Mouse (Mus musculus) spleen, postnatal 14 days (tissue): ENCODE measurements around the gene Pccb.

Source experiments
- DNase-seq, 2 experiments: peaks; one replicate each; pipeline ENCODE4 v3.0.0; 2021 to 2022; ENCODE audit warnings: low spot score in 2 of 2

The Pccb gene

DNA sequence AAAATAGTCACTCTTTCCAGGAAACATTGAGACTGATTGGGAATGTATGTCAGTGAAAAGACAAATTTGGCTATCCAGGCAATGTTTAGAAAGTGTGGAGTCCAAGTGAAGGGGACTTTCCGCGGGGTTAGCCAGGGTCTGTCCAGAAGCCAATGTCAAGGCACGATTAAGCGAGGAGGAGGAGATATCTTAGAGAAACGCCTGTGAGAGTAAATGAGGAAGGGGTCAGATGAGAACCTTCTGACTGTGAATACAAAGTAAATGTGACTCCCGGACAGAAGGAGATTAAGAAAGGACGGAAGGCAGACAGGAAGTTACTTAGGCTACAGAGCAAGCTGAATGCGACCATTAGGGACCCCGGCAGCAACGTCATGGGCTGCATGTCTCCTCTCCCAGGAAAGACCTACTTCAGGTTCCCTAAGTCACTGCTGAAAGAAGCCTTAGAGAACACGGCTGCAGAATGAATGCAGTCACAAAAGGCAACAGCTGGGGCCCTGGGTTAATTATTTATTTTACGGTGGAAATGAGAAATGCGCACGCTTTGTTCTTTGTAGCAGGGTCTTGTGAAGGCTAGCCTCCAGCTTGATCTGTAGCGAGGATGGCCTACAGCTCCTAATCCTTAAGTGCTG lies 11.1 kb upstream of the Pccb start:
- no peak for DNase-seq

GRCm38 (mm10) chr9:101042249-101042648 lies 7.6 kb upstream of the Pccb start:
- no peak for DNase-seq

DNA sequence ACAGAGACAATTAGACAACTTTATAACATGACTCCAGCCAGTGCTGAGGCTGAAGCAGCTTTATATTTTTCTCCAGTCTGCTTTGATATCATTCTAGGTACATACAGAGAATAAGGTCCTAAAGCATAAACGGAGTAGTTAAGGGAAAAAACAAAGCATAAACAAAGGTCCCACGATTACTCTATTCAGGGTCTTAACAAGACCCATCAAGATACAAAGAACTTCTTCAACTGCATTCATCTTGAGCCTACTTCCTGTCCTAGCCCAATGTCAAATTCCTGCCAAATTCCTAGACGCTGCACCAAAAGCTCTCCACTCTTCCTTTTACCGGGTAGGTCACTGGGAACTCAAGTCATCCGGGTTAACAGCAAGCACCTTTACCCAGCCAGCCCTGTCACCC lies 6.8 kb upstream of the Pccb start:
- DNase-seq = no peak

DNA sequence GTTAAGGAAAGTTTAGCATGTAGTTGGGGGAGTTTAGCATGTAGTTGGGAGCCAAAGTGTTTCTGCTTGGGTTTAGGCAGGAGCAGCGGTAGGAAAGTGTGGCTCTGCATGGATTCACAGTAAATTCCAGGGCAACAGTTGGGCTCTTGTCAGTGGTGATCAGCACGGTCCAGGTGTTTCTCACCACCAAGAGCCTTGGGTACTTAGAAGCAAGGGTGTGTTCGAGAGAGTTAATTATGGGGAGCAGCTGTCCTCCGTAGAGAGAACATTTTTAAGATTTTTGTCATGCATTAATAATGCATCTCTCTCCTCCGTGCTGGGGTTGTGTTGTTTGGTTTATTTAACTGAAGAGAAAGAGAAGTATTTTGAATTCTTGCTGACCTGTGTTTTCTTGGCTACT lies 3.9 kb upstream of the Pccb start:
- no peak for DNase-seq

DNA sequence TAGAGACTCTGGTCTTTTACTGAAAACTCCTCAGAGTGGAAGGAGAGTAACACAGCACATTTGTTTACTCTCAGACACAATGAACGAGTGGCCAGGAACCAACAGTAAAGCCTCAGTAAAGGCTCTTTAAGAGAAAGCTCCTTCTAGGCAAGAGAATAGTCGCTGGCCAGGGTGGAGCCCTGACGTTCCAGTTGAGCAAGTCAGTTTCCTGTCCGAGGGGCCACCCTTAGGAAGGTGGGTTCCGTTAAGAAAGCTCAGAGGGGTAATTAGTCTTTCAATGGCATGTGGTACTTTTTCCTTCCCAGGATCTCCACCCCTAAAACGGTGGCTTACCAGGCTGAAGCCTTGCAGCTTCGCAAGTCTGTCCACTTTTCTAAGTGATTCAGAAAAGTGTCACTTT lies 2.7 kb upstream of the Pccb start:
- no peak for DNase-seq

GRCm38 (mm10) chr9:101036876-101037275 lies 2.2 kb upstream of the Pccb start:
- no peak for DNase-seq

DNA sequence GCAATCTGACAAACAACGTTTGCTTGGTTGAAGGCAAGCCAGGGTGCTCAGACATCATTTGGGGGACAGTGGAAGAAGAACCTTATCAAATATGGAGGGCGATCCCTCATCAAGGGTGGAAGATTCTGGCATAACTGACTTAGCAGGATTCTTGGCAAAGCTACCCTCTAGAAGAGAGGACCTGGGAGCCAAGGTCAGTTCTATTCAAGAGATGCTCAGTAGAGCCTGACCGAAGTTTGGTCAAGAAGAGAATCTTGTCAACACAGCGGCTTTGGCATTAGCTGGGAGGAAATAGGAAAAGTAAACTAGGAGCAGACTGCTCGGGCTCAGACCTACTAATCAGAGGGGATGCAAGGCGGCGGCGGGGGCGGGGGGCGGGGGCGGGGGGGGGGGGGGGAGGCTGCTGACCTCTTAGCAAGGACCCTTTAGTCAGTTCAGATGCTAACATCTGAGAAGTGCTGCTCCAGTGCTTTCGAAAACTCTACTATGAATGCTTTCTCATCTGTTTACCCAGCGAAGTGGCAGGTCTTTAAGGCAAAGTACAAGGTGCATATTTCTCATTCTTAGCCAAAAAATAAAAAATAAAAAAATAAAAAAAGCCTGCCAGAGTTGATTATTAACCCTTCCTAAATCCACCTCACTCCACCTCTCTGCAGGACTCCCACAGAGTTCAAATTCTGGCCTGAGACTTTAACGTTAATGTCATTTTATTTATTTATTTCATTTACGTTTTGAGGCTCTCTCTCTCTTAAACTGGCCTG lies 1.3 kb upstream of the Pccb start:
- DNase-seq = no peak

DNA sequence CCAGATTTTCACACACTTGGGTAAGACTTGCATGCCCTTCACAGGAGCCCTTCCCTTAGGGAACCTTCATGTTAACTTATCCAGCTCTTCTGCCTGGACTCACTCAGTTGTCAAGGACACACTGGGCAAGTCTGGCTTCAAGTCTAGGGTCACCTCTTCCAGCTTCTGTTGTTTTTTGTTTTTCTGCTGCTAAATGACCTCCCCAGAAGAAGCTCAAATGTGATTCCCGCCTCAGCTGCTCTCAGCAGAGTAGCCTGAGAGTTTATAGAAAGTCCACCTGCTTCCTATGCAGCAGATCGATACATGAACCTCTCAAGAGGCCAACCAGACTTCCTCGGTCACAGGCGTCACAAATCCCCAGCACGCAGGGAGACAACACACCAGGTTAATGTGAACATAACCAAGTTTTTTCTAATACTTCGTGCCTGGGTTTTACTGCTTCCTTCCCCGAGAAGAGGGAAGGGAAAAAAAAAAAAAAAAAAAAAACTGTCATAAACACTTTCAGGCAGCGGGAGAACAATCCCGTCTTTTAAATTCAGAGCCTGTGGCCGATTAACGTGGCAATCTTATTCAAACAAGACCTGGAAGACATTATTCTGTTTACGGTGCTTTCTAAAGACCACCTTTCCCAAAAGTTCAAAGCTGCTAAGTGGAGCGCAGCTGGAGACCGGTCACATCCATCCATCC lies 794 bp downstream of the Pccb start:
- DNase-seq = no peak

GRCm38 (mm10) chr9:101018768-101019167 lies 15.9 kb downstream of the Pccb start:
- no peak for DNase-seq

GRCm38 (mm10) chr9:101017734-101018516 lies 16.8 kb downstream of the Pccb start:
- no peak for DNase-seq

- DNase-seq = no peak
Observed at GRCm38 (mm10) chr9:101015324-101015723, 19.4 kb downstream of the Pccb start.

DNA sequence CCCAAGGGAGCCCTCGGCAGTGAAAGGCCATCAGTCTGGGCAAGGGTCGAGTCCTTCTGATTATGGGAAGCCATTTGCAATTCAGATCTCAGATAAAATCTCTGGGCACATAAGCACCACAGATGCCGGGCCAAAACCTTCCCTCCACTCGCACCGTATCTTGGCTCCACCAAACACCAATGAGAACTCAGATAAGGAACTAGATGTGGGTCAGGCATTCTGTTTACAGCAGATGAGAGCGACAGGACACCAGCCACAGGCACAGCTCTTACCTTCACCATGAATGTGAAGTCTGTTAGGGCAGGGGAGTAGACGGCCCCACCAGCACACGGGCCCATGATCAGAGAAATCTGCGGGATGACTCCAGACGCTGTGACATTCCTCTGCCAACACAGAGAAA lies 22.3 kb downstream of the Pccb start:
- no peak for DNase-seq

- DNase-seq = no peak
Observed at GRCm38 (mm10) chr9:101005866-101006265, 28.8 kb downstream of the Pccb start.

DNA sequence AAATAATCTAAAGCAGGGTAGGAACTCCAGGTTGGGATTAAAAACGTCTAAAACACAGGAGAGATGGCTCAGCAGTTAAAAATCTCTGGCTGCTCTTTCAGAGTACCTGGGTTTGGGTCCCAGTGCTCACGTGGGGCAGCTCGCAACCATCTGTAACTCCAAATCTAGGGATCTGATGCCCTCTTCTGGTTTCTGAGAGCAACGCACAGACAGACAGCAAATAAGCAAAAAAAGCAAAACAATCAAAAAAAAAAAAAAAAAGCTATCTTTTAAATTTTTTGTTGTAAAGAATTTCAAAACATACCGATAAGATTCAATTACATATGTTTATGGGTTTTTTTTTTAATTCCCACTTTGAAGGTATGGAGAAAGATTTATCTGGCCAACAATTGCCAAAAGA lies 31.4 kb downstream of the Pccb start:
- no peak for DNase-seq

DNA sequence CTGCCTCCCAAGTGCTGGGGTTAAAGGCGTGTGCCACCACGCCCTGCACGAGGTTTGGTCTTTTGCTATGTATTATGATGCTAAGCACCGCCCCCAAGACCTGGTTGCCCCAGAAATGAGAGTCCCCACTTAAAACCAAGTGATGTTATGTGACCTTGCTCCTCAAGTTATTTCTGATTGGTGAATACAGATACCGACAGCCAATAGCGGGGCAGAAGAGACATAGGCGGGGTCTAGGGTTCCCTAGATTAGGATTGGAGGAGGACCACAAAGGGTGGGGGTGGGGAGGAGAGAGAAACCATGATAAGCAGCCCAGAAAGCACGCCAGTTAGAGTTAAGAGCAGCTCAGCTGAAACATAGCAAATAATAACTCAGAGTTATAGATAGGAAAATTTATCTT lies 31.9 kb downstream of the Pccb start:
- no peak for DNase-seq

DNA sequence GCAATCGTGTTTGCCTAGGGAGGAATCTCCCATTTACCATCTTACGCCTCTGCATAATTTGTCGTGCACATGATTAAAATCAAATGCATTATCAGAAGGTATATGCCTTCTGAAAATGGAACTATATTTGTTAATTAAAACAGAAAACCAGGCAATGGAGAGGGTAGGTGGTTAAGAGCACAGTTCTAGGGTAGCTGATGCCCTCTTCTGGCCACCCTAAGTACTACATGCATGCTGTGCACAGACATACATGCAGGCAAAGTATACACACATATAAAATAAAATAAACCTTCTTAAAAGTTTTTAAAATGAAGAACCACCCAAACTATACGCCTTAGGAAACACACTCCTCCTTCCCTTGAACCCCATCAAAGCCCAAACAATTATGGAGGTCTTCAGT lies 32.6 kb downstream of the Pccb start:
- peak in 1 of 2 experiments; percentile 35 for DNase-seq

DNA sequence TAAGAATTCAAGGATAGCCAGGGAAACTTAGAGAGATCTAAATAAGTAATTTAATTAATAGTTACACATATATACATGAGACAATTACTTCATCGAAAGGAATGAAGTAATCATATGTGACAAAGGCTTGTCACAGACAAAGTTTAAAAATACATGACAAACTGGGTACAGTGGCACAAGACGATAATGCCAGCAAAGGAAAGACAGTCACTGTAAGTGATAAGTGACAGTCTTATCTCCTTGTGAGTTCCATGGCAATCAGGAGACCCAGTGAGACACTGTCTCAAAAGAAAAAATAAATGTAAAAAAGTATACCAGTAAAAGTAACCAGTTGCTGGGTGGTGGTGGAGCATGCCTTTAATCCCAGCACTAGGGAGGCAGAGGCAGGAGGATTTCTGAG lies 37.6 kb downstream of the Pccb start:
- DNase-seq = no peak

GRCm38 (mm10) chr9:100993937-100994336 lies 40.8 kb downstream of the Pccb start:
- no peak for DNase-seq

DNA sequence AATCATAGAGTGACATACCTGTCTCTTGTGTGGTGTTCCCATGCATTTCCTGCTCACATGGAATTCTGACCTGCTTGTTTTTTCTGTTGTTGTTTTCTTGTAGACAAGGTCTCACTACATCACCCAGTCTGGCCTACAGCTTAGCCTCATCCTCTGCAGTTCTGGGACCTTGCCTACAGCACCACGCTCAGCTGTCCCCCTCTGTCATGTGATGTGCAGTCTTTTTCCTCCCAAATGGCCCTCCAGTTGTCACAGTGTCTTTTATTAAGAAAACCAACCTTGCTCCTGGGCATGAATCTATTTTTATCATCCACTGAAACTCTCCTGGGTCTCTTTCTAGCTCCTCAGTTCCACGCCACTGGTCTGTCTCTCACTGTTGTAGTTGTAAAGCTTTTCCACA lies 42.5 kb downstream of the Pccb start:
- DNase-seq = no peak

- DNase-seq = no peak
Observed at GRCm38 (mm10) chr9:100991321-100991720, 43.4 kb downstream of the Pccb start.

DNA sequence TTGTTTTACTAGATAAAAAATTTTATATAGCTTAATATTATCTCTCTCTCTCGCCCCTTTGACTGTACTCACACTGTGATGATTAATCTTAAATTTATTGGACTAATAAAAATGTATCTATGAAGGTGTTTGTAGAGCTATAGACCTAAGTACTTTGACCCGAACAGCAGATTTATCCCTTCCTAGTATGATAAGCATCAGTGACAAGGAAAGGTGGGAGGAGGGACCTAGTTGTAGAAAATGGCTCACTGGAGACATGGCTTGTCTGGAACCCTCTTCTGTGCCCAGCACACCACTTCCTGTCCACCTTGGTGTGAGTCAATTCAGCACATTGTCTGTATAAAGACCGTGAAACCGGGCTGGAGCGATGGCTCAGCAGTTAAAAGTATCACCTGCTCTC lies 44.1 kb downstream of the Pccb start:
- DNase-seq = no peak

GRCm38 (mm10) chr9:100987850-100988249 lies 46.8 kb downstream of the Pccb start:
- no peak for DNase-seq
